Mouse (Mus musculus): ENCODE measurements around the gene Xlr4a. TPM values are rescaled to one million over a fixed set of nuclear protein-coding genes. Genes with fewer than 3 reads are reported as not detected.
A peak's percentile ranks its signal among the peaks of the same experiment; 100 is the strongest.
"Not testable (repeated sequence)": the region's sequence is repeated elsewhere in the genome, so short reads cannot be mapped to it uniquely, and the experiment has no call there.

The Xlr4a gene
- 1 to 10 TPM in 1 of 2 experiments, under 1 TPM in 1; 0.53 to 1.2 TPM for total RNA-seq (2021)
- long read RNA-seq, experiment 1, partial matches to known transcripts, result 2 of 2 reads
- long read RNA-seq, experiment 1, other reads (novel, unspliced or antisense), result 0 of 2 reads
- long read RNA-seq, experiment 2, result 0 reads

- DNase-seq, result not testable (repeated sequence)
Measured at GRCm38 (mm10) chrX:73082267-73083055, at the start of gene Xlr4a. Xlr4a (minus strand) TSS chrX:73082478.

GRCm38 (mm10) chrX:73122859-73123829 is 40.9 kb upstream of the Xlr4a start:
- not testable (repeated sequence) for DNase-seq

- DNase-seq, result not testable (repeated sequence)
Measured at GRCm38 (mm10) chrX:73116747-73117146, 34.5 kb upstream of the Xlr4a start, which contains the start of gene Gm14685. Gm14685 (plus strand) TSS chrX:73117047.

- not testable (repeated sequence) for DNase-seq
Measured at GRCm38 (mm10) chrX:73096941-73097508, 14.7 kb upstream of the Xlr4a start, which contains the start of gene Xlr3a. Xlr3a (minus strand) TSS chrX:73097095.

- not testable (repeated sequence) for DNase-seq
Measured at GRCm38 (mm10) chrX:73066765-73067312, 15.4 kb downstream of the Xlr4a start.

- DNase-seq, result no peak
Measured at GRCm38 (mm10) chrX:73064415-73064793, 17.9 kb downstream of the Xlr4a start, which contains the start of gene Pnma3. Pnma3 (plus strand) TSS chrX:73064787.

- no peak for DNase-seq
Measured at GRCm38 (mm10) chrX:73063512-73064414, 18.5 kb downstream of the Xlr4a start.

GRCm38 (mm10) chrX:73062323-73062722 is 20.0 kb downstream of the Xlr4a start:
- DNase-seq, result no peak

GRCm38 (mm10) chrX:73061528-73061927 is 20.8 kb downstream of the Xlr4a start:
- DNase-seq, result no peak

- DNase-seq, result peak; percentile 88 to 92
Measured at GRCm38 (mm10) chrX:73053860-73054563, 28.3 kb downstream of the Xlr4a start.

- DNase-seq, result no peak
Measured at GRCm38 (mm10) chrX:73039666-73040065, 42.6 kb downstream of the Xlr4a start.

GRCm38 (mm10) chrX:73038831-73039230 is 43.4 kb downstream of the Xlr4a start:
- DNase-seq, result no peak

GRCm38 (mm10) chrX:73037003-73037402 is 45.3 kb downstream of the Xlr4a start, which contains the start of gene Pnma5:
Pnma5 (minus strand) TSS chrX:73037103.
- DNase-seq, result no peak

Other genes starting within 250 kb of the Xlr4a start
- 10 to 100 TPM; 48.7 to 49.5 TPM for gene Cetn2, start 164.1 kb downstream of the Xlr4a start, total RNA-seq (2021)
- gene Nsdhl, start 163.9 kb downstream of the Xlr4a start, total RNA-seq (2021), result 10 to 100 TPM; 48.7 to 50.8 TPM
- 1 to 10 TPM; 3.4 TPM for gene Zfp185, start 95.1 kb downstream of the Xlr4a start, total RNA-seq (2021)
- under 1 TPM; 0.10 to 0.30 TPM for gene Pnma5, start 45.4 kb downstream of the Xlr4a start, total RNA-seq (2021)
- gene Pnma3, start 17.7 kb downstream of the Xlr4a start, total RNA-seq (2021), result under 1 TPM; 0.10 to 0.13 TPM
- under 1 TPM; 0.53 to 0.76 TPM for gene Xlr3a, start 14.6 kb upstream of the Xlr4a start, total RNA-seq (2021)
- gene Gm14685, start 34.6 kb upstream of the Xlr4a start, total RNA-seq (2021), result under 1 TPM in 1 of 2 experiments, not detected in 1; 0.13 TPM
- not detected for gene Xlr5b, start 66.3 kb upstream of the Xlr4a start, total RNA-seq (2021)
- gene DXBay18, start 67.0 kb upstream of the Xlr4a start, total RNA-seq (2021), result under 1 TPM in 1 of 2 experiments, not detected in 1; 0.10 TPM
- gene Spin2d, start 94.5 kb upstream of the Xlr4a start, total RNA-seq (2021), result not detected
- gene Xlr3b, start 109.7 kb upstream of the Xlr4a start, total RNA-seq (2021), result 10 to 100 TPM in 1 of 2 experiments, 1 to 10 TPM in 1; 5.4 to 10.2 TPM
- gene Xlr4b, start 131.9 kb upstream of the Xlr4a start, total RNA-seq (2021), result under 1 TPM in 1 of 2 experiments, not detected in 1; 0.63 TPM
- gene F8a, start 145.8 kb upstream of the Xlr4a start, total RNA-seq (2021), result 10 to 100 TPM in 1 of 2 experiments, 1 to 10 TPM in 1; 9.0 to 10.1 TPM
- under 1 TPM in 1 of 2 experiments, not detected in 1; 0.99 TPM for gene Xlr4c, start 160.7 kb upstream of the Xlr4a start, total RNA-seq (2021)
- gene Xlr3c, start 182.9 kb upstream of the Xlr4a start, total RNA-seq (2021), result under 1 TPM in 1 of 2 experiments, not detected in 1; 0.26 TPM
- not detected for gene Xlr5a, start 210.5 kb upstream of the Xlr4a start, total RNA-seq (2021)
- not detected for gene Xlr5c, start 210.5 kb upstream of the Xlr4a start, total RNA-seq (2021)

Measured in adrenal gland, postnatal 36 days (tissue).